Mouse (Mus musculus) midbrain, postnatal 0 days (tissue): ENCODE results near the gene Ugt1a6b. TPM values are rescaled to one million over a fixed set of nuclear protein-coding genes. Genes with fewer than 3 reads are reported as not detected.

Experiments
- ATAC-seq: fragments of 200-750 bp; cut with Nextera tagmentation; 2 replicates; pipeline ENCODE4 v1.8.0; 2017; ENCODE audit warnings: moderate number of reproducible peaks, mild to moderate bottlenecking, moderate TSS enrichment, moderate library complexity; ENCODE audit not compliant: low FRiP score
- DNase-seq: peaks from one replicate; pipeline ENCODE4 v3.0.0-alpha.2; 2015; ENCODE audit warnings: low spot score
- H3K27ac ChIP-seq: fragments of 300-500 bp; sonication (generic); 2 replicates; pipeline ENCODE4 v1.5.1; 2014; ENCODE audit warnings: low read depth, mild to moderate bottlenecking, low read length, mixed read lengths
- H3K27me3 ChIP-seq: fragments of 300-500 bp; sonication (generic); 2 replicates; pipeline ENCODE4 v1.6.1; 2014; ENCODE audit warnings: low read length, control low read depth, mixed read lengths; ENCODE audit not compliant: insufficient read depth
- H3K36me3 ChIP-seq: fragments of 300-500 bp; sonication (generic); 2 replicates; pipeline ENCODE4 v1.6.1; 2014; ENCODE audit warnings: low read length, control low read depth, mixed read lengths; ENCODE audit not compliant: insufficient read depth
- H3K4me1 ChIP-seq: fragments of 300-500 bp; sonication (generic); 2 replicates; pipeline ENCODE4 v1.6.1; 2014; ENCODE audit warnings: mild to moderate bottlenecking, control low read depth, antibody characterized with exemption, low read length, mixed read lengths; ENCODE audit not compliant: insufficient read depth
- H3K4me2 ChIP-seq: fragments of 300-500 bp; sonication (generic); 2 replicates; pipeline ENCODE4 v1.6.1; 2014; ENCODE audit warnings: low read depth, mild to moderate bottlenecking, low read length, mixed read lengths; ENCODE audit not compliant: poor library complexity, severe bottlenecking
- H3K4me3 ChIP-seq: fragments of 300-500 bp; sonication (generic); 2 replicates; pipeline ENCODE4 v1.5.1; 2014; ENCODE audit warnings: low read depth, mild to moderate bottlenecking, low read length, moderate library complexity
- H3K9ac ChIP-seq: fragments of 300-500 bp; sonication (generic); replicated peaks from 2 replicates; pipeline ENCODE4 v1.6.1; 2014; ENCODE audit warnings: mild to moderate bottlenecking, low read length, moderate library complexity, mixed read lengths; ENCODE audit not compliant: poor library complexity, severe bottlenecking
- H3K9me3 ChIP-seq: fragments of 300-500 bp; sonication (generic); 2 replicates; pipeline ENCODE4 v1.6.1; 2016; ENCODE audit warnings: low read length, control low read depth
- CTCF ChIP-seq: IDR thresholded peaks from 2 replicates; pipeline ENCODE4 v1.5.1; 2016; ENCODE audit warnings: antibody characterized with exemption, mild to moderate bottlenecking
- WGBS: fragments of 180-500 bp; shearing (Covaris S2); extraction: QIAGEN DNeasy Blood & Tissue Kit; methylation state at CpG from one replicate; pipeline ENCODE4 v1.1.7; 2014; 5-methylcytosine and 5-hydroxymethylcytosine counted together
- polyA plus RNA-seq: library from polyadenylated mRNA; unstranded; fragments of >200 nt; fragmentation: Nextera tagmentation; extraction: Ambion mirVana; gene quantifications from 2 replicates; pipeline ENCODE4 v1.2.1, GENCODE M21; 2015
- total RNA-seq: library from RNA; depleted of rRNA; stranded (reverse); fragments of >200 nt; gene quantifications from 2 replicates; pipeline ENCODE4 v1.2.3, GENCODE M21; 2014

Ugt1a6b gene
- total and polyA plus RNA-seq, 2 experiments from 2014 or later, result 1.9 TPM; not detected in 1

DNA sequence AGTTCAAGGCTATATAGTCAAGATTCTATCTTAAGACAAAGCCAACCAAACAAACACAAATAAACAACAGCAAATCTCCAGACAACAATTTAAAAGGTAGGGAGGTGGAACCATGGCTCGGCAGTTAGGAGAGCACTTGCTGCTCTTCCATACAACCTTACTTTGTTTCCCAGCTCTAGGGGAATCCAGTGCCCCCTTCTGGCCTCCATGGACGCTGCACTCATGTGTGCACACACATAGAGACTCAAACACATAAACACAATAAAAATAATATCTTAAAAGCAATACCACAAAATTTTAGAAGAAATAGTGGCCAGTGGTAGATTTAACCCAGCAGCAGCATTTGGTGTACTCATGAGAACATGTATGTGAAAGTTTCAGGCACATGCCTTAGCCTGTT lies 114.1 kb downstream of the Ugt1a6b start:
- Histone ChIP-seq H3K9me3 (peaks cover 40% of the 10 kb centered on the region), H3K4me1 (no peaks in the 10 kb centered on the region), H3K27ac (no peak overlapping the region), H3K36me3 (no peaks in the 10 kb centered on the region), H3K27me3 (no peaks in the 10 kb centered on the region), H3K4me2 (no peak overlapping the region), H3K9ac (no peak overlapping the region), H3K4me3 (no peak overlapping the region)
- 63% methylated on average over 2 of the region's 2 CpGs for WGBS
- no peak for ATAC-seq
- peak; percentile 0 for DNase-seq
- peak; percentile 27 for TF ChIP-seq CTCF

DNA sequence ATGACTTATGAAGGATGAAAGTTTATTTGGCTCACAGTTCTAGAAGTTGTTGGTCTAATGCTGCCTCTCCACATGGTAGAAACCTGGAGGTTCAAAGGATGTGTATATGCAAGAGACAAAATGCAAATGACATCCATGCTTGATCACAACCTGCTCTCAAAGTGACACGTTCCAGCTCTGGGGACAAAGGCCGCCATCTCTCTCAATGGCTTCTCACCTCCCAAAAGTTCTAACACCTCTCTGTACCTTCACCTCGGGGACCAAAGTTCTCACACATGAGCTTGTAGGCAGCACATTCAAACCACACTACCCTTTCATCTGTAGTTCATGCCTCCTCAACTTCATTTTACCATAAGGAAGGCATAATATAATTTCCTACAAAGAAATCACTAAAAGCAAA lies 114.5 kb downstream of the Ugt1a6b start:
- ATAC-seq (no peak), DNase-seq (peak; percentile 21)
- no peak overlapping the region for H3K27ac ChIP-seq
- 44% methylated on average over 3 of the region's 3 CpGs for WGBS
- no peaks in the 10 kb centered on the region for H3K4me1 ChIP-seq
- TF ChIP-seq CTCF, result no peak
- H3K4me2 ChIP-seq, result no peak overlapping the region
- no peaks in the 10 kb centered on the region for H3K27me3 ChIP-seq
- H3K4me3 ChIP-seq, result no peak overlapping the region
- peaks cover 38% of the 10 kb centered on the region for H3K9me3 ChIP-seq
- no peaks in the 10 kb centered on the region for H3K36me3 ChIP-seq
- H3K9ac ChIP-seq, result no peak overlapping the region

DNA sequence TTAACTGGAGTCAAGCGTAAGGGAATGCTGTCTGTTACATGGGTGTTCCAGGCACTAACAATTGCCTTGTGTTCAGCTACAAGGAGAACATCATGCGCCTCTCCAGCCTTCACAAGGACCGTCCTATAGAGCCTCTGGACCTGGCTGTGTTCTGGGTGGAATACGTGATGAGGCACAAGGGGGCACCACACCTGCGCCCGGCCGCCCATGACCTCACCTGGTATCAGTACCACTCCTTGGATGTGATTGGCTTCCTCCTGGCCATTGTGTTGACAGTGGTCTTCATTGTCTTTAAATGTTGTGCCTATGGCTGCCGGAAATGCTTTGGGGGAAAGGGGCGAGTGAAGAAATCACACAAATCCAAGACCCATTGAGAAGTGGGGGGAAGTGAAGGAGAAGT lies 115.0 kb downstream of the Ugt1a6b start:
- H3K27ac ChIP-seq, result no peak overlapping the region
- H3K4me2 ChIP-seq, result no peak overlapping the region
- ATAC-seq (no peak), DNase-seq (peak; percentile 1)
- peaks cover 33% of the 10 kb centered on the region for H3K9me3 ChIP-seq
- WGBS, result 74% methylated on average over 9 of the region's 9 CpGs
- H3K4me3 ChIP-seq, result no peak overlapping the region
- no peak for TF ChIP-seq CTCF
- H3K4me1 ChIP-seq, result no peaks in the 10 kb centered on the region
- no peaks in the 10 kb centered on the region for H3K36me3 ChIP-seq
- no peak overlapping the region for H3K9ac ChIP-seq
- no peaks in the 10 kb centered on the region for H3K27me3 ChIP-seq

DNA sequence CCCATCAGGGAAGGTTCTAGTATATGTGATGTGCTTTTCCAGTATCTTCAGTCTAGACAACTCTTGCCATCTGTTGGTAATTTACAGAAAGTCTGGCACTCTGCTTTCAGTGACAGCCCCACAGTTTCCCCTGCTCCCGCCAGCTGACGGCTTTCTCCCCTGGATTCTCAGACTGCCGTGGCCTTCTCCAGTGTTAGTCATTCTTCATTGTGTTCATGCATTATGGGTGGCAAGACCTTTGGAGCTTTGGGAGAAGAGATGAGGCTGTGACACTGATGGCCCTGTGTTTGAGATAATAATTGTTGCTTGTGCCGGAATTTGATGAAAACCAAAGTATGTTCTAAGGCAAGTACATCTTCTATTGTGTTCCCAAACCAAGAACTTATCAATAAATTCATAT lies 115.5 kb downstream of the Ugt1a6b start:
- Histone ChIP-seq H3K27me3 (no peaks in the 10 kb centered on the region), H3K4me3 (no peak overlapping the region), H3K27ac (no peak overlapping the region), H3K36me3 (no peaks in the 10 kb centered on the region), H3K9me3 (peaks cover 28% of the 10 kb centered on the region), H3K4me1 (no peaks in the 10 kb centered on the region), H3K4me2 (no peak overlapping the region), H3K9ac (no peak overlapping the region)
- DNase-seq, result peak; percentile 3
- no peak for ATAC-seq
- no peak for TF ChIP-seq CTCF
- WGBS, result 47% methylated on average over 4 of the region's 4 CpGs

DNA sequence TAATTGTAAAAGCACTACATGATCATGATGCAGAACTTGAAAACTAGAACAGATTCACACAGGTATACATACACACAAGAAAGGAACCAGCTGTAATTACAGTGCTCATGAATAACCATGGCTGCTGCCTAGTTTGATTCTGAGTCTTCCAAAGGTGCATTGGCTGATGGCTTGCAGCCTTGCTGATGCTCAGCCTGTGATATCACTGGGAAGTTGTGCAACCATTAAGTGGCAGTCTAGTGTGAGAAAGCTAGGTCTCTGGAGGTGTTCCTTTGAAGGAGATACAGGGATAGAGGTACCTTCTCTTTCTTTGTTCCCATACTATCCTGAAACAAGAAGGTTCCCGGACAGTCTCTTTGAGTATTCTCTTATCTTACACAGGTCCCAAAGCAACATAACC lies 116.0 kb downstream of the Ugt1a6b start:
- no peak for TF ChIP-seq CTCF
- H3K9ac ChIP-seq, result no peak overlapping the region
- DNase-seq, result no peak
- H3K4me3 ChIP-seq, result no peak overlapping the region
- no peaks in the 10 kb centered on the region for H3K36me3 ChIP-seq
- no peak for ATAC-seq
- no peaks in the 10 kb centered on the region for H3K27me3 ChIP-seq
- WGBS, result 21% methylated on average over 1 of the region's 1 CpGs
- no peak overlapping the region for H3K27ac ChIP-seq
- no peak overlapping the region for H3K4me2 ChIP-seq
- H3K4me1 ChIP-seq, result no peaks in the 10 kb centered on the region
- peaks cover 23% of the 10 kb centered on the region for H3K9me3 ChIP-seq

DNA sequence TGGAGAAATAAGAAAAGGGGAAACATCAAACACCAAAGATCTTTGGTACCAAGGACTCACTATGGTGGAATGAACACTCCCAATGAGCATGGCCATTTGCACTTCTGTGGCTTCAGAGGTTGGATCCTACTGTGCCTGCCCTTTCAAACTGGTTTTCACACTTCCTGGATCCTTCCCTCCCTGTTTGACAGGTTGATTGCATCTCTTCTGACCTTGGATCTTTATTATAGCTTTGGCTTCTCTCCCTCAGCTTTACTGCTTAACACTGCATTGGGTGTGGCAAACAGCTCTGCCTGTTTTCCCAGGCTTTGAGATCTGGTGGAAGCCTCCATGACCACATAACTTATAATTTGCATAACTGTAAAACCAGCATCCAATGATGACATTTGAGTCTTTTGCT lies 117.3 kb downstream of the Ugt1a6b start:
- no peak overlapping the region for H3K9ac ChIP-seq
- no peak for TF ChIP-seq CTCF
- no peak overlapping the region for H3K4me3 ChIP-seq
- H3K27me3 ChIP-seq, result no peaks in the 10 kb centered on the region
- no peak overlapping the region for H3K4me2 ChIP-seq
- no peaks in the 10 kb centered on the region for H3K4me1 ChIP-seq
- ATAC-seq, result no peak
- no peaks in the 10 kb centered on the region for H3K36me3 ChIP-seq
- DNase-seq, result no peak
- H3K27ac ChIP-seq, result no peak overlapping the region
- peaks cover 13% of the 10 kb centered on the region for H3K9me3 ChIP-seq
